Mouse (Mus musculus) thymus, adult 2 months (tissue): ENCODE data around the gene Rtn4. TPM values are rescaled to one million over a fixed set of nuclear protein-coding genes. Genes with fewer than 3 reads are reported as not detected.

Experiments
- DNase-seq: peaks from one replicate; pipeline ENCODE4 v3.0.0; 2021
- H3K27ac ChIP-seq: fragments of 200-500 bp; 2 replicates; pipeline ENCODE4 v1.5.1; 2012; ENCODE audit warnings: low read length, control low read depth; ENCODE audit not compliant: control insufficient read depth, insufficient read depth
- H3K27me3 ChIP-seq: fragments of 200-500 bp; 2 replicates; pipeline ENCODE4 v1.6.1; 2012; ENCODE audit warnings: mild to moderate bottlenecking, low read length, moderate library complexity, mixed read lengths; ENCODE audit not compliant: control insufficient read depth, insufficient read depth
- H3K36me3 ChIP-seq: fragments of 200-500 bp; 2 replicates; pipeline ENCODE4 v1.6.1; 2012; ENCODE audit warnings: mild to moderate bottlenecking, low read length, moderate library complexity; ENCODE audit not compliant: control insufficient read depth, insufficient read depth
- H3K4me1 ChIP-seq: fragments of 200-500 bp; replicated peaks from 2 replicates; pipeline ENCODE4 v1.6.1; 2012; ENCODE audit warnings: low read length; ENCODE audit not compliant: control insufficient read depth, insufficient read depth
- H3K4me3 ChIP-seq: fragments of 200-500 bp; 2 replicates; pipeline ENCODE4 v1.5.1; 2012; ENCODE audit warnings: mild to moderate bottlenecking, low read length, control low read depth, moderate library complexity; ENCODE audit not compliant: control insufficient read depth, insufficient read depth
- CTCF ChIP-seq: fragments of 200-500 bp; IDR thresholded peaks from 2 replicates; pipeline ENCODE4 v1.5.1; 2012; ENCODE audit warnings: mild to moderate bottlenecking, control low read depth, low read length, moderate library complexity, borderline replicate concordance; ENCODE audit not compliant: control insufficient read depth, poor library complexity, insufficient read depth; ENCODE audit errors: extremely low read depth
- POLR2A ChIP-seq: fragments of 200-500 bp; IDR thresholded peaks from 2 replicates; pipeline ENCODE4 v1.6.1; 2012; ENCODE audit warnings: mild to moderate bottlenecking, low read length, control low read depth, moderate library complexity; ENCODE audit not compliant: control insufficient read depth, poor library complexity, insufficient read depth; ENCODE audit errors: extremely low read depth
- WGBS: fragments of 180-500 bp; shearing (Covaris S2); methylation state at CpG from one replicate; pipeline ENCODE4 v1.1.7; 2018; 5-methylcytosine and 5-hydroxymethylcytosine counted together
- polyA plus RNA-seq: library from polyadenylated mRNA; depleted of rRNA; stranded (reverse); fragments of >200 nt; gene quantifications from 2 replicates; pipeline ENCODE4 v1.2.3, GENCODE M21; 2012

Gene Rtn4
- polyA plus RNA-seq, 1 experiment = 81.6 TPM

- TF ChIP-seq CTCF (no peak), POLR2A (no peak)
- Histone ChIP-seq H3K27ac (no peak overlapping the region), H3K4me1 (no peaks in the 10 kb centered on the region), H3K4me3 (no peak overlapping the region), H3K36me3 (no peaks in the 10 kb centered on the region), H3K27me3 (no peaks in the 10 kb centered on the region)
- no peak for DNase-seq
- 92% methylated on average over 3 of the region's 3 CpGs for WGBS
These were observed 78.1 kb downstream of the Rtn4 start for GRCm38 (mm10) chr11:29770666-29771400.

- no peak for TF ChIP-seq CTCF
- no peak for TF ChIP-seq POLR2A
- no peaks in the 10 kb centered on the region for H3K4me1 ChIP-seq
- no peaks in the 10 kb centered on the region for H3K36me3 ChIP-seq
- DNase-seq = no peak
- no peak overlapping the region for H3K4me3 ChIP-seq
- 93% methylated on average over 1 of the region's 1 CpGs for WGBS
- no peak overlapping the region for H3K27ac ChIP-seq
- H3K27me3 ChIP-seq = no peaks in the 10 kb centered on the region
These were observed 79.5 kb downstream of the Rtn4 start for GRCm38 (mm10) chr11:29772279-29772678.

GRCm38 (mm10) chr11:29774296-29774695, 81.5 kb downstream of the Rtn4 start:
- no peak for DNase-seq
- Histone ChIP-seq H3K36me3 (no peaks in the 10 kb centered on the region), H3K4me3 (no peak overlapping the region), H3K4me1 (no peaks in the 10 kb centered on the region), H3K27ac (no peak overlapping the region), H3K27me3 (no peaks in the 10 kb centered on the region)
- TF ChIP-seq POLR2A = no peak
- TF ChIP-seq CTCF = no peak
- WGBS = 46% methylated on average over 2 of the region's 2 CpGs

- WGBS = 48% methylated on average over 2 of the region's 2 CpGs
- H3K4me1 ChIP-seq = no peaks in the 10 kb centered on the region
- DNase-seq = no peak
- H3K27me3 ChIP-seq = no peaks in the 10 kb centered on the region
- H3K27ac ChIP-seq = no peak overlapping the region
- H3K4me3 ChIP-seq = no peak overlapping the region
- TF ChIP-seq POLR2A = no peak
- no peak for TF ChIP-seq CTCF
- no peaks in the 10 kb centered on the region for H3K36me3 ChIP-seq
These were observed 82.0 kb downstream of the Rtn4 start for GRCm38 (mm10) chr11:29774760-29775159.

GRCm38 (mm10) chr11:29777964-29778363, 85.2 kb downstream of the Rtn4 start:
- no peak for DNase-seq
- no peaks in the 10 kb centered on the region for H3K36me3 ChIP-seq
- no peaks in the 10 kb centered on the region for H3K27me3 ChIP-seq
- H3K27ac ChIP-seq = no peak overlapping the region
- TF ChIP-seq POLR2A (no peak), CTCF (no peak)
- no peak overlapping the region for H3K4me3 ChIP-seq
- H3K4me1 ChIP-seq = no peaks in the 10 kb centered on the region

GRCm38 (mm10) chr11:29778936-29779335, 86.2 kb downstream of the Rtn4 start:
- Histone ChIP-seq H3K36me3 (no peaks in the 10 kb centered on the region), H3K4me3 (no peak overlapping the region), H3K27ac (no peak overlapping the region), H3K27me3 (no peaks in the 10 kb centered on the region), H3K4me1 (no peaks in the 10 kb centered on the region)
- no peak for DNase-seq
- no peak for TF ChIP-seq CTCF
- TF ChIP-seq POLR2A = no peak
- 71% methylated on average over 3 of the region's 3 CpGs for WGBS

- no peak for DNase-seq
- TF ChIP-seq POLR2A (no peak), CTCF (no peak)
- H3K4me3 ChIP-seq = no peak overlapping the region
- H3K36me3 ChIP-seq = no peaks in the 10 kb centered on the region
- no peak overlapping the region for H3K27ac ChIP-seq
- no peaks in the 10 kb centered on the region for H3K27me3 ChIP-seq
- WGBS = 75% methylated on average over 2 of the region's 2 CpGs
- no peaks in the 10 kb centered on the region for H3K4me1 ChIP-seq
These were observed 86.8 kb downstream of the Rtn4 start for GRCm38 (mm10) chr11:29779409-29780026.
